Mouse (Mus musculus) CH12.LX (cell line): ENCODE results near the gene Golm1.

ENCODE experiments used
- CTCF ChIP-seq, 2 experiments: IDR thresholded peaks in 1 of 2; conservative IDR thresholded peaks in 1 of 2; 2 replicates each; pipeline ENCODE4 v1.5.1; 2011 to 2012; ENCODE audit warnings: low read depth in 2 of 2, low read length in 2 of 2, improper control_type of control experiment in 1 of 2, inconsistent platforms in 1 of 2, mild to moderate bottlenecking in 1 of 2, moderate library complexity in 1 of 2
- E2F4 ChIP-seq: IDR thresholded peaks from 2 replicates; pipeline ENCODE4 v1.6.1; 2011; ENCODE audit warnings: low read depth, low read length, improper control_type of control experiment; ENCODE audit not compliant: insufficient replicate concordance
- ELF1 ChIP-seq: IDR thresholded peaks from 2 replicates; pipeline ENCODE4 v1.6.1; 2014; ENCODE audit warnings: low read depth, mild to moderate bottlenecking, inconsistent platforms, low read length, improper control_type of control experiment
- MAFK ChIP-seq: IDR thresholded peaks from 2 replicates; pipeline ENCODE4 v1.6.1; 2011; ENCODE audit warnings: low read length, improper control_type of control experiment; ENCODE audit not compliant: insufficient replicate concordance
- MAX ChIP-seq: IDR thresholded peaks from 2 replicates; pipeline ENCODE4 v1.6.1; 2011; ENCODE audit warnings: low read length, improper control_type of control experiment
- MAZ ChIP-seq: IDR thresholded peaks from 2 replicates; pipeline ENCODE4 v1.6.1; 2012; ENCODE audit warnings: low read depth, mild to moderate bottlenecking, inconsistent platforms, low read length, improper control_type of control experiment, moderate library complexity
- POLR2A ChIP-seq: IDR thresholded peaks from 2 replicates; pipeline ENCODE4 v1.6.1; 2011; ENCODE audit warnings: low read depth, mild to moderate bottlenecking, improper control_type of control experiment, low read length
- POLR2AphosphoS2 ChIP-seq: IDR thresholded peaks from 2 replicates; pipeline ENCODE4 v1.6.1; 2011; ENCODE audit warnings: low read depth, low read length, improper control_type of control experiment
- SIN3A ChIP-seq: IDR thresholded peaks from 2 replicates; pipeline ENCODE4 v1.6.1; 2012; ENCODE audit warnings: low read length, improper control_type of control experiment, inconsistent platforms
- TBP ChIP-seq: conservative IDR thresholded peaks from 2 replicates; pipeline ENCODE4 v1.6.1; 2011; ENCODE audit warnings: low read depth, low read length, improper control_type of control experiment
- TCF12 ChIP-seq: IDR thresholded peaks from 2 replicates; pipeline ENCODE4 v1.6.1; 2014; ENCODE audit warnings: low read depth, mild to moderate bottlenecking, inconsistent platforms, low read length, improper control_type of control experiment
- USF1 ChIP-seq: IDR thresholded peaks from 2 replicates; pipeline ENCODE4 v1.6.1; 2014; ENCODE audit warnings: low read depth, mild to moderate bottlenecking, inconsistent platforms, low read length, improper control_type of control experiment
- USF2 ChIP-seq: conservative IDR thresholded peaks from 2 replicates; pipeline ENCODE4 v1.6.1; 2011; ENCODE audit warnings: low read depth, low read length, improper control_type of control experiment

- TF ChIP-seq E2F4 (no peak), USF2 (no peak), MAX (no peak), CTCF (conservative IDR thresholded peaks at IDR 0.05 in 1 of 2, IDR thresholded peaks at IDR 0.05 in 1 of 2; ENCODE audit: low read depth in 2 of 2, low read length in 2 of 2) (no peak), MAFK (no peak), TCF12 (no peak), MAZ (no peak), POLR2A (no peak), TBP (no peak), ELF1 (no peak), SIN3A (no peak), USF1 (no peak), POLR2AphosphoS2 (no peak)
These were observed 37.8 kb downstream of the Golm1 start for GRCm38 (mm10) chr13:59637800-59638199.
